Mouse (Mus musculus): ENCODE measurements around the gene Gm21828.
"Not testable (repeated sequence)": the region's sequence is repeated elsewhere in the genome, so short reads cannot be mapped to it uniquely, and the experiment has no call there.

The Gm21828 gene

DNA sequence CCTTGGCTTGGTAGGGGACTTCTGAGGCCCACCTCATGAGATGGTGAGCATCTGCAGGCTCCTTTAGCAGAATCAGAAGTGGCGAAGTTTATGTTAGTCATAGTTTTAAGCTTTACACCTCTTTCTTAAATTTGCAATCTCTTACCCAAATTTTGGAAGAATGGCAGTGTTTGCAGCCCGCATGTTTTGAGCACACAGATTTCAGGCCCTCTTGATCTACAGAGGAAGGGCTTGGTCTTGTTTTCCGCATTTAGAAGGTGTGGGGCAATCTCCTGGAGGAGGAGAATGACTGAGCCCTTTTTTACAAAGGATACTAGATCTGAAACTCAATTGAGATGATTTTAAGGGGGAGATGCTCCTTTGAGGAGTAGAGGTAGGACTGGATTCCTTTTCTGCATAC lies at the start of gene Gm21828:
TSS of gene Gm21828 (minus strand) at position 101 of the 400 bp plus-strand sequence.
- not testable (repeated sequence) for DNase-seq (ENCODE audit: low spot score in 2 of 2)

- not testable (repeated sequence) for DNase-seq (ENCODE audit: low spot score in 2 of 2)
Measured at GRCm38 (mm10) chrY:13252091-13252490, 28.4 kb upstream of the Gm21828 start, which contains the start of the genes Gm21440 and Gm21454. TSS of gene Gm21440 (plus strand) at chrY:13252391. TSS of gene Gm21454 (plus strand) at chrY:13252442.

Measured in spleen, postnatal 4 days (tissue).